Mouse (Mus musculus): Measurements from ENCODE around the gene Sft2d1. TPM values are rescaled to one million over a fixed set of nuclear protein-coding genes. Genes with fewer than 3 reads are reported as not detected.
"Not testable (repeated sequence)": the region's sequence is repeated elsewhere in the genome, so short reads cannot be mapped to it uniquely, and the experiment has no call there.

The Sft2d1 gene
- polyA plus RNA-seq, 1 experiment, result 51.6 TPM

DNA sequence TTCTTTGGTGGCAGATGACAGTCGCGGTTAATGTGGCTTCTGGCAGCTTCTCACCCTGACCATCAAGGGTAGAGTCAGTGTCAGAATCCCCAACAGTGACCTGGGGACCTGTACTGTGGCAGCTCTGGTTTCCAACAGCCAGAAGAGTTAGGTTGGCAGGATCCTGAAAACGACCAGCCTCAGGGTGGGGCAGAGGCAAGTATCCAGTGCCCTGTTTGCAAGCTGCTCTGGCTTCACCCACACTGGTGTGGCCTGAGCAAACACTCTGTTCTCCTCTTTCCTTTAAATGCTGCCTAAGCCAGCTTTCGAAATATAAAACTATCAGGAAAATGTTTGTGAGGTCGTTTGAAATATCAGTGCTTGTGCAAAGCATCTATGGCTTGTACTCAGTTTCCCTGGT lies 19.7 kb downstream of the Sft2d1 start:
- no peak for TF ChIP-seq USF1 (IDR thresholded peaks at IDR 0.05; ENCODE audit: low read depth)
- TF ChIP-seq FOSL1 (IDR thresholded peaks at IDR 0.05; ENCODE audit: insufficient read depth, low read length, poor library complexity, severe bottlenecking), result no peak
- TF ChIP-seq CTCF (IDR thresholded peaks at IDR 0.05; ENCODE audit: control insufficient read depth, insufficient read depth, insufficient read length), result no peak
- TF ChIP-seq MAX (IDR thresholded peaks at IDR 0.05), result no peak
- no peak for TF ChIP-seq MYOD1 (IDR thresholded peaks at IDR 0.05; ENCODE audit: control insufficient read depth, insufficient read length, low read depth)
- no peak for TF ChIP-seq MYOG (IDR thresholded peaks at IDR 0.05; ENCODE audit: control insufficient read depth, extremely low read depth, insufficient read length)
- TF ChIP-seq CEBPB (IDR thresholded peaks at IDR 0.05; ENCODE audit: low read depth), result no peak
- Histone ChIP-seq H3K79me3 (ENCODE audit: low read depth) (no peaks in the 10 kb centered on the region), H3K36me3 (ENCODE audit: control insufficient read depth, insufficient read depth) (no peaks in the 10 kb centered on the region), H3K79me2 (ENCODE audit: control insufficient read depth, insufficient read depth) (no peaks in the 10 kb centered on the region), H3K27me3 (ENCODE audit: control insufficient read depth, insufficient read depth, insufficient read length) (no peaks in the 10 kb centered on the region), H3K4me3 (ENCODE audit: insufficient read depth, poor library complexity, severe bottlenecking) (no peak overlapping the region), H3ac (ENCODE audit: control insufficient read depth, insufficient read length, low read depth) (no peak overlapping the region)

DNA sequence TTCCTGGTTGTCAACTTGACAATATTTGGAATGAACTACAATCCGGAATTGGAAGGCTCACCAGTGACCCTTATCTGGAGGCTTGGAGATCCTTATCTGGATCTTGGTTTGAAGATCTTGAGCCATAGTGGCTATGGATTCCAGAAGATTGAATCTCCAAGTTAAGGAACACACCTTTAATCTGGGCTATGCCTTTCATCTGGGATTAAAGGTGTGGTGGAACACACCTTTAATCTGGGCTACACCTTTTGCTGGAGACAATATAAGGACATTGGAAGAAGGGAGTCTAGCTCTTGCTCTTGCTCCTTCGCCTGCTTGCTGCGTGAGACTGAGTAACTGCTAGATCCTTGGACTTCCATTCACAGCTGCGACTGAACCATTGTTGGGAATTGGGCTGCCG lies 26.3 kb downstream of the Sft2d1 start, which contains the start of gene Prr18:
Gene Prr18, plus strand, starts transcription at position 301 of the 400 bp plus-strand sequence.
- H3ac ChIP-seq (ENCODE audit: control insufficient read depth, insufficient read length, low read depth); H3K27me3 ChIP-seq (ENCODE audit: control insufficient read depth, insufficient read depth, insufficient read length); H3K36me3 ChIP-seq (ENCODE audit: control insufficient read depth, insufficient read depth); H3K4me3 ChIP-seq (ENCODE audit: insufficient read depth, poor library complexity, severe bottlenecking); H3K79me2 ChIP-seq (ENCODE audit: control insufficient read depth, insufficient read depth); H3K79me3 ChIP-seq (ENCODE audit: low read depth): not testable (repeated sequence)

DNA sequence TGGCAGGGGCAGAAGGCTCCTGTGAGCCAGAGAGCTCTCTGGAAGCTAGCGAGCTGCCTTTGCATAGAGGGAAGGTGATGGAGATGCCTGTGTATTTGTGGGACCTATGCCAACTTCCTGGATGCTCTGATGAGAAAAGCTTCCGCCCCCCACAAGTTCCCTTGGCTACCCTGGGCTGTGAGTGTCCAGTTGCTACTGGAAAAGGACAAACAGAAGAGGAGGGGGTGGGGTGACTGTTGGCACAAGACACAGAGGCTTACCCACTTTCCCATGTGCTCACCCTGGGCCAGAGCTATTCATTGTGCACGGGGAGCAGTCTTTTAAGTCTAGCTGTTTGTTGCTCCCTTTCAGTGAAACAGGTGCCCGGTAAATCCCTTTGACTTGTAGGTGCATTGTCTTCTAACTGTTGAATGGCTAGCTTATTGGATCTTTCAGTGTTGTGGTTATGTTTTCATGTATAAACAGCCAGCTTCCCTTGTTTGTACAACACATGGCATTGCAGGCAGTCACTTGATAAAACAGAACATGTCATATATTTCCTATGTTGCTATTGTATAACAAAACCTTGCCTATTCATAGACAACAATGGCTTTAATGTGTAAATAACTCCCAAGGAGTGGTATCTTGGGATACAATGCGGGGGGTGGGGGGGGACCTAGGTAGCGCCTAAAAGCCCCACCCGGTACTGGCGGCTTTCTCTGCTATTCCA lies 28.9 kb downstream of the Sft2d1 start:
- Histone ChIP-seq H3K79me3 (ENCODE audit: low read depth) (no peaks in the 10 kb centered on the region), H3K4me3 (ENCODE audit: insufficient read depth, poor library complexity, severe bottlenecking) (no peak overlapping the region), H3K79me2 (ENCODE audit: control insufficient read depth, insufficient read depth) (no peaks in the 10 kb centered on the region), H3K36me3 (ENCODE audit: control insufficient read depth, insufficient read depth) (no peaks in the 10 kb centered on the region), H3ac (ENCODE audit: control insufficient read depth, insufficient read length, low read depth) (no peak overlapping the region), H3K27me3 (ENCODE audit: control insufficient read depth, insufficient read depth, insufficient read length) (no peaks in the 10 kb centered on the region)
- no peak for TF ChIP-seq CEBPB (IDR thresholded peaks at IDR 0.05; ENCODE audit: low read depth)
- TF ChIP-seq MYOD1 (IDR thresholded peaks at IDR 0.05; ENCODE audit: control insufficient read depth, insufficient read length, low read depth), result no peak
- no peak for TF ChIP-seq FOSL1 (IDR thresholded peaks at IDR 0.05; ENCODE audit: insufficient read depth, low read length, poor library complexity, severe bottlenecking)
- no peak for TF ChIP-seq MAX (IDR thresholded peaks at IDR 0.05)
- TF ChIP-seq USF1 (IDR thresholded peaks at IDR 0.05; ENCODE audit: low read depth), result no peak
- no peak for TF ChIP-seq MYOG (IDR thresholded peaks at IDR 0.05; ENCODE audit: control insufficient read depth, extremely low read depth, insufficient read length)
- TF ChIP-seq CTCF (IDR thresholded peaks at IDR 0.05; ENCODE audit: control insufficient read depth, insufficient read depth, insufficient read length), result no peak

DNA sequence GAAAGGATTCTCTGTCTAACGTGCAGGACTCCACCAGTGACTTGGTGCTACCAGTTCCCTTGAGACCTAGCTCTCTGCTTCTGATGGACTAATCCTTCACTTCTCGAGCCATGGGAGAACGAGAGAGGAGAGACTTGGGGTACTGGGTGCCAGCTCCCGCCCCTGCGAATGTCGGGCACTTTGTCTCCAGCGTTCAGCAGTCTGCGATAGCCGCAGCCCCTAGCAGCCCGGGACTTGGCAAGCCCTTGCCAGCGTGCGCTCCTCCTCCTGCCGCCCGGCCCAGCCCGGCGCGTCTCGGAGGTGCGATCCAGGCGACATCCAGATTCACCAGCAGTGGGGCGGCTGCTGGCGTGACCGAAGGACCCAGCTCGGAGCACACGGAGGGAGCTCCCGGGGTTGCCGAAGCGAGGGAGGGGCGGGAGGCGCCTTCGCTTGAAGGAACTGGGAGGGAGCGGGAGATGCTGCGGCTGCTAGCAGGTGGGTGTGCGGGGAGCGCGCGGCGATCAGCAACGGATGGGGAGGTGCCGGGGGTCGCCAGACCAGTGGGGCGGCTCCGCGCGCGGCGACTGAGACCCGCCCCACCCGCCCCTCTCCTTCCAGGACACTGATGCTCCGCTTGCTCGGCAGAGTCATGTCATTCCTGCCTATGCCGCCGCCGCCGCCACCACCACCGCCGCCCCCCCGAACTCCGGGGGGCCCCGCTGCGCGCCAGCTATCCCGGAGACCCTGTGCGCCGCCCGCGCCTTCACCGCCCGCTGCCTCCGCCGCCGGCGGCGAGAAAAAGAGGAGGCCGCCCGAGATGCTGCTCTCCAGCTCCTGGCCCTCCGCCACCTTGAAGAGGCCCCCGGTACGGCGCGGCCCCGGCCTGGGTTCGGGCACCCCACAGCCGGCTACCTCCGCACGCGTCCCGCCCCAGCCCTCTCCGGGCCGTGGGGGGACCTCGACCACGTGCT lies 29.8 kb downstream of the Sft2d1 start:
- no peaks in the 10 kb centered on the region for H3K79me2 ChIP-seq (ENCODE audit: control insufficient read depth, insufficient read depth)

DNA sequence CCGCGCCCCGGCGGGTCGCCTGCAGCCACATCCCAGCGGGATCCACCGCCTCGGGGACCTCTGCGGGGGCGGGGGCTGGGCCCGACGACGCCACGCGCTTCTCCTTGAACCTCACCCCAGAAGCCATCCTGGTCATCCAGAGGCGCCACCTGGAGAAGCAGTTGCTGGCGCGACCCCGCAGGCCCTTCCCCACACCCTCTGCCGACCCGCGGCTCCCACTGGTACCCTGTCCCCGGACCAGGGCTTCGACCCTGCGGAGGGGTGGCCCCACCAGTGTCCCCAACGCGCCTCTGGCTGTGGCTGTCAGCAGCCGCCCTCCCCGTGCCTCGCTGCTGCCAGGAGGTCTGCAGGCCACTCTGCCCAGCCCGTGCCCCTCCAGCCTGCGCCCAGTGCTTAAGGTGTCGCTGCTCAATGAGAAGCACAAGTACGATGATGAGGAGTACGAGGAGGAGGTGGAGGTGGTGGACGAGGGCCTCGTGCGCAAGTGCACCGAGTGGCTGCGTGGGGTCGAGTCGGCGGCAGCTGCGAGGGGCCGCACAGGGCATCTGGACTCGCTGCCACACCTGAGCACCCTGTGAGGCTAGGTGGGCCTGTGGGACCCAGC lies 30.6 kb downstream of the Sft2d1 start:
- Histone ChIP-seq H3K27me3 (ENCODE audit: control insufficient read depth, insufficient read depth, insufficient read length) (no peaks in the 10 kb centered on the region), H3ac (ENCODE audit: control insufficient read depth, insufficient read length, low read depth) (no peak overlapping the region), H3K4me3 (ENCODE audit: insufficient read depth, poor library complexity, severe bottlenecking) (no peak overlapping the region), H3K79me3 (ENCODE audit: low read depth) (no peaks in the 10 kb centered on the region), H3K36me3 (ENCODE audit: control insufficient read depth, insufficient read depth) (no peaks in the 10 kb centered on the region), H3K79me2 (ENCODE audit: control insufficient read depth, insufficient read depth) (no peaks in the 10 kb centered on the region)
- TF ChIP-seq CTCF (IDR thresholded peaks at IDR 0.05; ENCODE audit: control insufficient read depth, insufficient read depth, insufficient read length) (no peak), MAX (IDR thresholded peaks at IDR 0.05) (no peak), USF1 (IDR thresholded peaks at IDR 0.05; ENCODE audit: low read depth) (no peak), MYOG (IDR thresholded peaks at IDR 0.05; ENCODE audit: control insufficient read depth, extremely low read depth, insufficient read length) (no peak), CEBPB (IDR thresholded peaks at IDR 0.05; ENCODE audit: low read depth) (no peak), MYOD1 (IDR thresholded peaks at IDR 0.05; ENCODE audit: control insufficient read depth, insufficient read length, low read depth) (no peak), FOSL1 (IDR thresholded peaks at IDR 0.05; ENCODE audit: insufficient read depth, low read length, poor library complexity, severe bottlenecking) (no peak)

More for the DNA sequence above, 29.8 kb downstream of the Sft2d1 start:
- no peaks in the 10 kb centered on the region for H3K36me3 ChIP-seq (ENCODE audit: control insufficient read depth, insufficient read depth)
- H3K27me3 ChIP-seq (ENCODE audit: control insufficient read depth, insufficient read depth, insufficient read length), result no peaks in the 10 kb centered on the region
- no peaks in the 10 kb centered on the region for H3K79me3 ChIP-seq (ENCODE audit: low read depth)
- H3K4me3 ChIP-seq (ENCODE audit: insufficient read depth, poor library complexity, severe bottlenecking), result no peak overlapping the region
- TF ChIP-seq MYOD1 (IDR thresholded peaks at IDR 0.05; ENCODE audit: control insufficient read depth, insufficient read length, low read depth) (no peak), MYOG (IDR thresholded peaks at IDR 0.05; ENCODE audit: control insufficient read depth, extremely low read depth, insufficient read length) (no peak), CTCF (IDR thresholded peaks at IDR 0.05; ENCODE audit: control insufficient read depth, insufficient read depth, insufficient read length) (no peak), MAX (IDR thresholded peaks at IDR 0.05) (no peak), FOSL1 (IDR thresholded peaks at IDR 0.05; ENCODE audit: insufficient read depth, low read length, poor library complexity, severe bottlenecking) (no peak), CEBPB (IDR thresholded peaks at IDR 0.05; ENCODE audit: low read depth) (no peak), USF1 (IDR thresholded peaks at IDR 0.05; ENCODE audit: low read depth) (no peak)
- H3ac ChIP-seq (ENCODE audit: control insufficient read depth, insufficient read length, low read depth), result no peak overlapping the region

Data from C2C12 (cell line).